ENCODE assay signal across 15 mouse cellular contexts in the genomic region with DNA sequence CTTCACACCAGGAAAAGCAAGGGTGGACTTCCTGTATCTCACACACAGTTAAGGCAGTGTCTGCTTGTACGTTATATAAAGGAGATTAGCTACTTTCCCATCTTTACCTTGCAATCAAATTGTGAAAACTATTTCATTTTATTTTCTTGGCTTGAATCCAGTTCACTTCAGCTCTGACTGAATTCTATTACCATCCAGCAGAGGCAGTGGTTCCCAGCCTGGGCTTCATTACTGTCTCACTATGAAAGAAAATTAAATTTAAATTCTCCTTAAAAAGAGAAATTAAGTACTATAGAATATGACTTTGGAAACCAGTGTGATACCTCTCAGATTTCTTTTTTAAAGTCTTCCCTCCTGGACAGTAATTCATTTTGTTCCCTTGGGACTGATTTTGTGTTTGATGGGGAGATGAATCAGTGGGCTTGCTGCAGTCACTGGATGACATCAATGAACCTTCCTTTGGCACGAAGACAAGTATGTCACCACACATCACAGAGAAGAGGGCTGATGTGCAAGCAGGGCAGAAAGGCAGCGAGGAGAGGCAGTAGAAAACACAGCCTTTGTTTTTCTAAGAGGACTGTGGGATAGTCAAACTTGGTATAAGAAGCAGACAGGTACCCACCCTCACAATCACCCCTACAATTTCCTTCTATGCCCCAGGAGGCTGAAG.
DNase-seq lines count a peak whose midpoint lies in the region; ATAC-seq and TF ChIP-seq lines count a peak whose summit lies in the region.
"Had no signal": no experiment of that assay in that cellular context is flagged by ENCODE, and none has a peak within 500 bp of the region (broad histone marks: within the 10 kb centered on the region; RNA-seq: fewer than 3 reads in every experiment).

No protein-coding gene starts in this region.

- H3K27ac ChIP-seq in hindbrain, embryonic 15.5 days (replicated peaks) = no peak overlapping the region
- no peak overlapping the region for H3K27ac ChIP-seq in hindbrain, embryonic 12.5 days
- no peak overlapping the region for H3K27ac ChIP-seq in lung, embryonic 14.5 days (ENCODE audit: low read depth)
- H3K27ac ChIP-seq in embryonic facial prominence, embryonic 14.5 days (replicated peaks; ENCODE audit: low read depth, low read length) = no peak overlapping the region
- H3K27ac ChIP-seq: limb, embryonic 15.5 days had no signal

- ATAC-seq in hindbrain, embryonic 15.5 days (ENCODE audit: low FRiP score, low read depth) = 0 out of 2 replicates have a peak, but pooled peaks have one; percentile 23
- no peak for ATAC-seq in hindbrain, embryonic 12.5 days (ENCODE audit: low FRiP score)
- no peak for ATAC-seq in lung, embryonic 14.5 days (ENCODE audit: insufficient read depth)
- ATAC-seq in embryonic facial prominence, embryonic 14.5 days (ENCODE audit: low read depth) = no peak

- TF ChIP-seq CTCF in lung, embryonic 14.5 days (IDR thresholded peaks at IDR 0.05; ENCODE audit: low read depth) = no peak; the same call in 1 of the 2 replicates

- no peaks in the 10 kb centered on the region; the same call in 1 of the 2 replicates for H3K4me1 ChIP-seq in hindbrain, embryonic 15.5 days (replicated peaks)
- no peaks in the 10 kb centered on the region for H3K4me1 ChIP-seq in hindbrain, embryonic 12.5 days
- H3K4me1 ChIP-seq in lung, embryonic 14.5 days (ENCODE audit: insufficient read depth) = no peaks in the 10 kb centered on the region
- H3K4me1 ChIP-seq in embryonic facial prominence, embryonic 14.5 days (ENCODE audit: control insufficient read depth, insufficient read depth, low read length) = peaks cover 8% of the 10 kb centered on the region
- H3K4me1 ChIP-seq: limb, embryonic 15.5 days had no signal

- no peak overlapping the region for H3K4me2 ChIP-seq in hindbrain, embryonic 15.5 days
- no peak overlapping the region for H3K4me2 ChIP-seq in hindbrain, embryonic 12.5 days (replicated peaks)
- H3K4me2 ChIP-seq in lung, embryonic 14.5 days = no peak overlapping the region
- H3K4me2 ChIP-seq in embryonic facial prominence, embryonic 14.5 days (ENCODE audit: low read depth, low read length) = no peak overlapping the region
- H3K4me2 ChIP-seq: heart, embryonic 11.5 days; limb, embryonic 15.5 days had no signal

- WGBS in hindbrain, embryonic 15.5 days = 45% methylated on average over 3 of the region's 3 CpGs
- 76% methylated on average over 3 of the region's 3 CpGs for WGBS in hindbrain, embryonic 12.5 days
- WGBS in lung, embryonic 14.5 days = 53% methylated on average over 3 of the region's 3 CpGs
- 42% methylated on average over 3 of the region's 3 CpGs for WGBS in embryonic facial prominence, embryonic 14.5 days

- no peaks in the 10 kb centered on the region for H3K27me3 ChIP-seq in hindbrain, embryonic 15.5 days
- H3K27me3 ChIP-seq in hindbrain, embryonic 12.5 days = no peaks in the 10 kb centered on the region
- no peaks in the 10 kb centered on the region for H3K27me3 ChIP-seq in lung, embryonic 14.5 days (ENCODE audit: insufficient read depth, low read length)
- no peaks in the 10 kb centered on the region for H3K27me3 ChIP-seq in embryonic facial prominence, embryonic 14.5 days (replicated peaks; ENCODE audit: control insufficient read depth, insufficient read depth, low read length)

- peak; percentile 26 for DNase-seq in lung, embryonic 14.5 days
- DNase-seq in lung, postnatal 4 days = no peak
- DNase-seq in adrenal gland, postnatal 10 days = peak; percentile 56
- peak; percentile 26 for DNase-seq in embryonic facial prominence, embryonic 14.5 days (ENCODE audit: low spot score)
- DNase-seq in embryo, embryonic 11 days = no peak
- DNase-seq: cerebellum, adult 9-11 months; gastrocnemius, postnatal 36 days; kidney, adult 18-20 months; lung, adult 18-20 months; thymus, postnatal 36 days had no signal

- no peaks in the 10 kb centered on the region for H3K9me3 ChIP-seq in hindbrain, embryonic 15.5 days
- H3K9me3 ChIP-seq in hindbrain, embryonic 12.5 days (replicated peaks) = no peaks in the 10 kb centered on the region
- H3K9me3 ChIP-seq in lung, embryonic 14.5 days (ENCODE audit: low read depth, low read length) = no peaks in the 10 kb centered on the region
- H3K9me3 ChIP-seq in embryonic facial prominence, embryonic 14.5 days (ENCODE audit: control insufficient read depth, low read length) = no peaks in the 10 kb centered on the region
- H3K9me3 ChIP-seq: limb, embryonic 15.5 days had no signal

- no peaks in the 10 kb centered on the region for H3K36me3 ChIP-seq in hindbrain, embryonic 15.5 days
- H3K36me3 ChIP-seq in hindbrain, embryonic 12.5 days = no peaks in the 10 kb centered on the region
- H3K36me3 ChIP-seq in lung, embryonic 14.5 days (ENCODE audit: insufficient read depth) = no peaks in the 10 kb centered on the region
- 0 out of 2 replicates have a peak, but pooled peaks cover 8% of the 10 kb centered on the region for H3K36me3 ChIP-seq in embryonic facial prominence, embryonic 14.5 days (ENCODE audit: control insufficient read depth, insufficient read depth, low read length)
- H3K36me3 ChIP-seq: limb, embryonic 15.5 days had no signal

- no peak overlapping the region for H3K4me3 ChIP-seq in hindbrain, embryonic 15.5 days
- H3K4me3 ChIP-seq in hindbrain, embryonic 12.5 days = no peak overlapping the region
- H3K4me3 ChIP-seq in lung, embryonic 14.5 days (ENCODE audit: low read depth, low read length) = no peak overlapping the region
- H3K4me3 ChIP-seq in embryonic facial prominence, embryonic 14.5 days (ENCODE audit: low read depth, low read length) = no peak overlapping the region
- H3K4me3 ChIP-seq: limb, embryonic 15.5 days; myocyte had no signal

- no peak overlapping the region for H3K9ac ChIP-seq in hindbrain, embryonic 15.5 days
- H3K9ac ChIP-seq in hindbrain, embryonic 12.5 days = no peak overlapping the region
- H3K9ac ChIP-seq in lung, embryonic 14.5 days = no peak overlapping the region
- H3K9ac ChIP-seq in embryonic facial prominence, embryonic 14.5 days (ENCODE audit: low read depth, low read length) = no peak overlapping the region
- H3K9ac ChIP-seq: limb, embryonic 15.5 days had no signal

Comparison
In these comparisons a context has a peak if more than half of its experiments do, and no peak if none do; other contexts are left out.
1. DNase-seq: peak in lung, embryonic 14.5 days (single experiment), adrenal gland, postnatal 10 days (single experiment) and embryonic facial prominence, embryonic 14.5 days (single experiment); none in lung, postnatal 4 days (0 of 2) and embryo, embryonic 11 days (single experiment).